Mouse (Mus musculus) MEL (cell line): ENCODE results near the gene Mpl. TPM values are rescaled to one million over a fixed set of nuclear protein-coding genes. Genes with fewer than 3 reads are reported as not detected.

Experiments used
- DNase-seq: peaks from one replicate; pipeline ENCODE4 v3.0.0; 2011; ENCODE audit warnings: low read depth, low spot score
- H3K27ac ChIP-seq: 2 replicates; pipeline ENCODE4 v1.5.1; 2012; ENCODE audit warnings: low read depth, mild to moderate bottlenecking, control low read depth, low read length, moderate library complexity; ENCODE audit not compliant: control insufficient read depth
- H3K27me3 ChIP-seq, 2 experiments: fragments of 150-350 bp in 1 of 2; sonication (generic) in 1 of 2; 2 replicates each; pipeline ENCODE4 v1.6.1; 2012; ENCODE audit warnings: low read length in 2 of 2, mild to moderate bottlenecking in 2 of 2, improper control_type of control experiment in 1 of 2, moderate library complexity in 1 of 2; ENCODE audit not compliant: insufficient read depth in 2 of 2, control insufficient read depth in 1 of 2
- H3K36me3 ChIP-seq, 2 experiments: 2 replicates each; pipeline ENCODE4 v1.6.1; 2012 to 2014; ENCODE audit warnings: low read length in 2 of 2, improper control_type of control experiment in 1 of 2, inconsistent platforms in 1 of 2, mild to moderate bottlenecking in 1 of 2; ENCODE audit not compliant: insufficient read depth in 2 of 2, control insufficient read depth in 1 of 2
- H3K4me1 ChIP-seq, 2 experiments: fragments of 150-350 bp in 1 of 2; sonication (generic) in 1 of 2; 2 replicates each; pipeline ENCODE4 v1.6.1; 2012; ENCODE audit warnings: low read length in 2 of 2, improper control_type of control experiment in 1 of 2, mild to moderate bottlenecking in 1 of 2; ENCODE audit not compliant: insufficient read depth in 2 of 2, control insufficient read depth in 1 of 2
- H3K4me3 ChIP-seq, 2 experiments: fragments of 150-350 bp in 1 of 2; sonication (generic) in 1 of 2; 2 replicates each; pipeline ENCODE4 v1.5.1; 2012; ENCODE audit warnings: low read depth in 2 of 2, low read length in 2 of 2, mild to moderate bottlenecking in 2 of 2, moderate library complexity in 2 of 2, control low read depth in 1 of 2, improper control_type of control experiment in 1 of 2; ENCODE audit not compliant: control insufficient read depth in 1 of 2, insufficient read depth in 1 of 2
- H3K79me2 ChIP-seq: 2 replicates; pipeline ENCODE4 v1.6.1; 2012; ENCODE audit warnings: mild to moderate bottlenecking, low read length, moderate library complexity; ENCODE audit not compliant: control insufficient read depth, poor library complexity, insufficient read depth
- H3K9ac ChIP-seq: 2 replicates; pipeline ENCODE4 v1.6.1; 2012; ENCODE audit warnings: low read depth, mild to moderate bottlenecking, control low read depth, low read length, moderate library complexity; ENCODE audit not compliant: control insufficient read depth, poor library complexity, severe bottlenecking
- H3K9me3 ChIP-seq: fragments of 150-350 bp; sonication (generic); replicated peaks from 2 replicates; pipeline ENCODE4 v1.6.1; 2012; ENCODE audit warnings: mild to moderate bottlenecking, low read length, improper control_type of control experiment, moderate library complexity; ENCODE audit not compliant: insufficient read depth
- CTCF ChIP-seq, 3 experiments: IDR thresholded peaks in 2 of 3; conservative IDR thresholded peaks in 1 of 3; 2 replicates each; pipeline ENCODE4 v1.5.1; 2011 to 2012; ENCODE audit warnings: low read length in 3 of 3, low read depth in 2 of 3, mild to moderate bottlenecking in 2 of 3, improper control_type of control experiment in 1 of 3, inconsistent platforms in 1 of 3, mixed read lengths in 1 of 3, moderate library complexity in 1 of 3; ENCODE audit not compliant: control insufficient read depth in 1 of 3, insufficient read depth in 1 of 3, poor library complexity in 1 of 3, severe bottlenecking in 1 of 3
- E2F4 ChIP-seq: IDR thresholded peaks from 2 replicates; pipeline ENCODE4 v1.6.1; 2011; ENCODE audit warnings: low read depth, low read length, improper control_type of control experiment, borderline replicate concordance
- ELF1 ChIP-seq: IDR thresholded peaks from 2 replicates; pipeline ENCODE4 v1.6.1; 2014; ENCODE audit warnings: low read depth, mild to moderate bottlenecking, inconsistent platforms, low read length, improper control_type of control experiment, moderate library complexity
- EP300 ChIP-seq, 2 experiments: IDR thresholded peaks; 2 replicates each; pipeline ENCODE4 v1.6.1; 2011; ENCODE audit warnings: improper control_type of control experiment in 2 of 2, low read length in 2 of 2, low read depth in 1 of 2, mild to moderate bottlenecking in 1 of 2
- ETS1 ChIP-seq: IDR thresholded peaks from 2 replicates; pipeline ENCODE4 v1.6.1; 2012; ENCODE audit warnings: low read depth, mild to moderate bottlenecking, inconsistent platforms, low read length, improper control_type of control experiment, moderate library complexity
- GABPA ChIP-seq: IDR thresholded peaks from 2 replicates; pipeline ENCODE4 v1.6.1; 2012; ENCODE audit warnings: low read depth, mild to moderate bottlenecking, inconsistent platforms, low read length, improper control_type of control experiment, moderate library complexity
- GATA1 ChIP-seq: IDR thresholded peaks from 2 replicates; pipeline ENCODE4 v1.6.1; 2011; ENCODE audit warnings: low read depth, low read length, improper control_type of control experiment
- JUND ChIP-seq: IDR thresholded peaks from 2 replicates; pipeline ENCODE4 v1.6.1; 2011; ENCODE audit warnings: low read depth, mild to moderate bottlenecking, improper control_type of control experiment, low read length
- KAT2A ChIP-seq: conservative IDR thresholded peaks from 2 replicates; pipeline ENCODE4 v1.6.1; 2012; ENCODE audit warnings: low read depth, low read length, improper control_type of control experiment, inconsistent platforms
- MAFK ChIP-seq: IDR thresholded peaks from 2 replicates; pipeline ENCODE4 v1.6.1; 2011; ENCODE audit warnings: low read depth, mild to moderate bottlenecking, low read length, improper control_type of control experiment, borderline replicate concordance
- MAX ChIP-seq: IDR thresholded peaks from 2 replicates; pipeline ENCODE4 v1.6.1; 2011; ENCODE audit warnings: low read length, improper control_type of control experiment
- MEF2A ChIP-seq: IDR thresholded peaks from 2 replicates; pipeline ENCODE4 v1.6.1; 2014; ENCODE audit warnings: low read depth, mild to moderate bottlenecking, inconsistent platforms, low read length, improper control_type of control experiment; ENCODE audit not compliant: poor library complexity, insufficient replicate concordance, severe bottlenecking; ENCODE audit errors: extremely low read depth
- MXI1 ChIP-seq: IDR thresholded peaks from 2 replicates; pipeline ENCODE4 v1.6.1; 2011; ENCODE audit warnings: mild to moderate bottlenecking, low read depth, low read length, improper control_type of control experiment
- MYB ChIP-seq: IDR thresholded peaks from 2 replicates; pipeline ENCODE4 v1.6.1; 2011; ENCODE audit warnings: mild to moderate bottlenecking, low read depth, low read length, improper control_type of control experiment
- MYC ChIP-seq: IDR thresholded peaks from 2 replicates; pipeline ENCODE4 v1.6.1; 2011; ENCODE audit warnings: low read depth, mild to moderate bottlenecking, low read length, improper control_type of control experiment, moderate library complexity
- NELFE ChIP-seq: IDR thresholded peaks from 2 replicates; pipeline ENCODE4 v1.6.1; 2011; ENCODE audit warnings: low read depth, low read length, improper control_type of control experiment
- POLR2AphosphoS2 ChIP-seq: IDR thresholded peaks from 2 replicates; pipeline ENCODE4 v1.6.1; 2011; ENCODE audit warnings: low read length, improper control_type of control experiment
- POLR2AphosphoS5 ChIP-seq: IDR thresholded peaks from 2 replicates; pipeline ENCODE4 v1.6.1; 2012; ENCODE audit warnings: low read depth, borderline replicate concordance, mild to moderate bottlenecking, inconsistent platforms, low read length, moderate library complexity, mixed read lengths
- RAD21 ChIP-seq: IDR thresholded peaks from 2 replicates; pipeline ENCODE4 v1.6.1; 2011; ENCODE audit warnings: mild to moderate bottlenecking, low read depth, low read length, improper control_type of control experiment
- SMC3 ChIP-seq: IDR thresholded peaks from 2 replicates; pipeline ENCODE4 v1.6.1; 2011; ENCODE audit warnings: low read depth, low read length, improper control_type of control experiment
- TAL1 ChIP-seq: IDR thresholded peaks from 2 replicates; pipeline ENCODE4 v1.6.1; 2012; ENCODE audit warnings: mild to moderate bottlenecking, inconsistent platforms, low read length, moderate library complexity, mixed read lengths
- TBP ChIP-seq: IDR thresholded peaks from 2 replicates; pipeline ENCODE4 v1.8.0; 2011; ENCODE audit warnings: low read depth, low read length, improper control_type of control experiment
- TCF12 ChIP-seq: IDR thresholded peaks from 2 replicates; pipeline ENCODE4 v1.6.1; 2014; ENCODE audit warnings: low read depth, mild to moderate bottlenecking, inconsistent platforms, low read length, improper control_type of control experiment, moderate library complexity
- UBTF ChIP-seq: IDR thresholded peaks from 2 replicates; pipeline ENCODE4 v1.6.1; 2012; ENCODE audit warnings: low read depth, mild to moderate bottlenecking, inconsistent platforms, low read length, improper control_type of control experiment, moderate library complexity, borderline replicate concordance; ENCODE audit not compliant: insufficient read depth
- USF1 ChIP-seq: IDR thresholded peaks from 2 replicates; pipeline ENCODE4 v1.6.1; 2014; ENCODE audit warnings: low read depth, mild to moderate bottlenecking, inconsistent platforms, low read length, improper control_type of control experiment, moderate library complexity
- USF2 ChIP-seq, 2 experiments: IDR thresholded peaks; 2 replicates each; pipeline ENCODE4 v1.6.1; 2011 to 2012; ENCODE audit warnings: improper control_type of control experiment in 2 of 2, low read length in 2 of 2, borderline replicate concordance in 1 of 2, inconsistent platforms in 1 of 2, low read depth in 1 of 2, mild to moderate bottlenecking in 1 of 2; ENCODE audit not compliant: insufficient read depth in 1 of 2
- ZKSCAN1 ChIP-seq: IDR thresholded peaks from 2 replicates; pipeline ENCODE4 v1.6.1; 2012; ENCODE audit warnings: low read depth, mild to moderate bottlenecking, inconsistent platforms, low read length, improper control_type of control experiment, moderate library complexity
- ZMIZ1 ChIP-seq: IDR thresholded peaks from 2 replicates; pipeline ENCODE4 v1.6.1; 2012; ENCODE audit warnings: low read depth, mild to moderate bottlenecking, inconsistent platforms, low read length, improper control_type of control experiment, moderate library complexity
- polyA plus RNA-seq, 2 experiments: library from polyadenylated mRNA; stranded (reverse) in 1 of 2; unstranded in 1 of 2; fragments of >175 nt in 1 of 2; fragments of >200 nt in 1 of 2; gene quantifications; 2 replicates each; pipeline versions ENCODE4 v1.2.1 to v1.2.4; 2012; ENCODE audit warnings: low replicate concordance in 2 of 2, low read depth in 1 of 2; ENCODE audit not compliant: insufficient read length in 2 of 2, insufficient read depth in 1 of 2, missing spikeins in 1 of 2
- total RNA-seq: library from RNA; depleted of rRNA; stranded (reverse); fragments of 300-350 nt; gene quantifications from 2 replicates; pipeline ENCODE4 v1.2.3, GENCODE M21; 2012

Mpl gene
- total and polyA plus RNA-seq, 3 experiments: 0.04 TPM; not detected in 1

- 0 out of 4 replicates have a peak, but pooled peaks cover 0 to under 1% of the 10 kb centered on the region in 2 experiments for H3K4me1 ChIP-seq
- no peak overlapping the region for H3K27ac ChIP-seq
- peaks cover 2 to 8% of the 10 kb centered on the region in 2 experiments; a peak in 2 of 4 replicates for H3K36me3 ChIP-seq
- DNase-seq: no peak
- H3K9me3 ChIP-seq: no peaks in the 10 kb centered on the region
- no peaks in the 10 kb centered on the region for H3K79me2 ChIP-seq
- no peak overlapping the region for H3K9ac ChIP-seq
- no peak for TF ChIP-seq GATA1
- no peak for TF ChIP-seq E2F4
- TF ChIP-seq ETS1: no peak
- TF ChIP-seq SMC3: no peak
- TF ChIP-seq NELFE: no peak
- TF ChIP-seq TBP: no peak
- TF ChIP-seq MAX: no peak
- no peak for TF ChIP-seq CTCF (IDR thresholded peaks at IDR 0.05 in 2 of 3, conservative IDR thresholded peaks at IDR 0.05 in 1 of 3; ENCODE audit: control insufficient read depth in 1 of 3, insufficient read depth in 1 of 3, low read depth in 2 of 3, low read length in 3 of 3, poor library complexity in 1 of 3, severe bottlenecking in 1 of 3)
- no peak for TF ChIP-seq USF1
- no peak for TF ChIP-seq MXI1
- TF ChIP-seq JUND: no peak
- no peak for TF ChIP-seq GABPA
- no peak for TF ChIP-seq RAD21
- no peak for TF ChIP-seq MYB
- no peak for TF ChIP-seq MAFK
- TF ChIP-seq POLR2AphosphoS2: no peak
- TF ChIP-seq EP300 (IDR thresholded peaks at IDR 0.05; ENCODE audit: low read depth in 1 of 2, low read length in 2 of 2): no peak
- no peak for TF ChIP-seq ZKSCAN1
- TF ChIP-seq MYC: no peak
- no peaks in the 10 kb centered on the region for H3K27me3 ChIP-seq
- H3K4me3 ChIP-seq: no peak overlapping the region
These were observed 41.5 kb downstream of the Mpl start for GRCm38 (mm10) chr4:118415779-118416178.

- TF ChIP-seq ETS1: no peak
- TF ChIP-seq UBTF: no peak
- TF ChIP-seq MAX: no peak
- no peak for TF ChIP-seq POLR2AphosphoS5
- no peak for TF ChIP-seq NELFE
- no peak for TF ChIP-seq GATA1
- no peak for TF ChIP-seq ZKSCAN1
- TF ChIP-seq MEF2A: no peak
- TF ChIP-seq ZMIZ1: no peak
- TF ChIP-seq ELF1: no peak
- no peak for TF ChIP-seq TAL1
- TF ChIP-seq GABPA: no peak
- no peak for TF ChIP-seq TCF12
- no peak for TF ChIP-seq TBP
- TF ChIP-seq MXI1: no peak
- TF ChIP-seq USF2 (IDR thresholded peaks at IDR 0.05; ENCODE audit: borderline replicate concordance in 1 of 2, insufficient read depth in 1 of 2, low read depth in 1 of 2, low read length in 2 of 2): no peak
- TF ChIP-seq RAD21: no peak
- TF ChIP-seq E2F4: no peak
- TF ChIP-seq KAT2A: no peak
- Histone ChIP-seq H3K9ac (no peak overlapping the region), H3K27ac (no peak overlapping the region), H3K4me1 (peaks cover 2 to 9% of the 10 kb centered on the region in 2 experiments; a peak in 3 of 4 replicates), H3K36me3 (peaks cover 8 to 9% of the 10 kb centered on the region in 2 experiments), H3K27me3 (no peaks in the 10 kb centered on the region), H3K79me2 (peaks cover 16% of the 10 kb centered on the region), H3K4me3 (no peak overlapping the region), H3K9me3 (no peaks in the 10 kb centered on the region)
- DNase-seq: no peak
These were observed 43.8 kb downstream of the Mpl start for GRCm38 (mm10) chr4:118413553-118413952.
